Mouse (Mus musculus): ENCODE data around the gene 1600014C23Rik.

1600014C23Rik gene

GRCm38 (mm10) chr17:45727983-45728723 is 5.5 kb downstream of the 1600014C23Rik start:
- no peak for DNase-seq (ENCODE audit: extremely low read depth, insufficient read length, low spot score)

DNA sequence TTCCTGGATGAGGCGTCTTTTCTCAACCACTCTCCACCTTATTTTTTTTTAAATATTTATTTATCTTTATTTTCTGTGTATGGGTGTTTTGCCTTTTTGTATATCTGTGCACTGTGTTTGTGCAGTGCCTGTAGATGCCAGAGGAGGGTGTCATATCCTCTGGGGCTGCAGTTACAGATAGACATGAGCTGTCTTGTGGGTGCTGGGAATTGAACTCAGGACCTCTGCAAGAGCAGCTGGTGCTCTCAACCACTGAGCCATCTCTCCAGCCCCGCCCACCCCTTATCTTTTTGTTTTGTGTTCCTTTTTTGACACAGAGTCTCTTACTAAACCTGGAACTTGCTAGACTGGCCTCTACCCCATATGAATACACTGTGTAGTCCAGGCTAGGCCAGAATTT is 6.2 kb downstream of the 1600014C23Rik start:
- DNase-seq (ENCODE audit: extremely low read depth, insufficient read length, low spot score), result no peak

- no peak for DNase-seq (ENCODE audit: extremely low read depth, insufficient read length, low spot score)
Observed at GRCm38 (mm10) chr17:45726249-45726648, 7.4 kb downstream of the 1600014C23Rik start.

- DNase-seq (ENCODE audit: extremely low read depth, insufficient read length, low spot score), result no peak
Observed at GRCm38 (mm10) chr17:45724574-45724921, 9.1 kb downstream of the 1600014C23Rik start.

DNA sequence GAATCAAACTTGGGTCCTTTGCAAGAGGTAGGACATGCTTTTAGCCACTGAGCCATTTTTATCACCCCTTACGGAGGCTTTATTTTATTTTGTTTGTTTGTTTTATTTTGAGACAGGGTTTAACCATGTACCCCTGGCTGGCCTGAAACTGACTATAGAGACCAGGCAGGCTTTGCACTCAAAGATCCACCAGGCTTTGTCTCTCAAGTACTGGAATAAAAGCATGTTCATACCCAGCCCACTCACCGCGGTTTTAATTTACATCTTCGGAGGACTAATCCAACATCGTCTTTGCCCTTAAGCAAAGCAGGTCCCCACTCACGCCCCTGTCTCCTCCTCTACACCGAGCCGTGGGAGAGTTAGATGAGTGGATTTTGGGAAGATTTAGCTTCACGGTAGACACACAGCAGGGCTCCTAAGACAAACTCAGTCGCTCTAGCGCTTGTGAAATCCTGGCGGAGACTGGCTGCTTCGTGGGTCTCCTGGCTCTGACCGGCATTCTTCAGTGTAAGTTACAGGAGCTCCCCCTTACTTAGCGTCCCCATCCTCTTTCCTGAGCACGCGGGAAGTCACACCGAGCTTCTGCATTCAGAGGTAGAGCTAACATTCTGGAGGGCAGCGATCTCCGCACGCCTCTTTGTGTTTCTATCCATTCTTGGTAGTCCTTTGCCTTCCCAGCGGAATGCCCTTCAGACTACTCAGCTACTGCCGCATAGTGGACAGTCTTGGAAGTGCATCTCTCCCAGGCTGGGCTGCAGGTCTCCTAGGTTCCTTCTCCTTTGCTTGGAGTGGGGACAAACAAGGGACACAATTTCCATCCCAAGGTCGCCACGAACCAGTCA is 9.7 kb downstream of the 1600014C23Rik start:
- no peak for DNase-seq (ENCODE audit: extremely low read depth, insufficient read length, low spot score)

DNA sequence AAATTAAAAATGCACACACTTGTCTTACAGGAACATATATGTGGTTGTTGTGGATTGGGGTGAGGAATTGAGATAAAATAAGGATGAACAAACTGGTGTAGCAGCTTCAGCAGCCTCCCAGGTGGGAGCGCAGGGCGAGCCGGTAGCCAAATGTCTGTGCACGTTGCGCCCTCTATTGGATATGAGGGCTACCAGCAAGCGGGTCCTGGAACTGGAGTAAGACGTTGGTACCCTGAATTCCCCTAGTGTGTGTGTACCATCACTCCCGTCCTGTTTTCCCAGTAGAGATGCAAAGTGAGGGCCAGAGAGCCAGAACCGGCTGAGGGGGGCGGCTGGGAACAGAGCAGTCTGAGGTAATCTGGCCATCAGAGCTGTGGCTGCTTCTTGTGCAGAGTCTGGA is 15.3 kb downstream of the 1600014C23Rik start:
- DNase-seq (ENCODE audit: extremely low read depth, insufficient read length, low spot score), result peak; percentile 39

- no peak for DNase-seq (ENCODE audit: extremely low read depth, insufficient read length, low spot score)
Observed at GRCm38 (mm10) chr17:45711525-45711924, 22.1 kb downstream of the 1600014C23Rik start.

DNA sequence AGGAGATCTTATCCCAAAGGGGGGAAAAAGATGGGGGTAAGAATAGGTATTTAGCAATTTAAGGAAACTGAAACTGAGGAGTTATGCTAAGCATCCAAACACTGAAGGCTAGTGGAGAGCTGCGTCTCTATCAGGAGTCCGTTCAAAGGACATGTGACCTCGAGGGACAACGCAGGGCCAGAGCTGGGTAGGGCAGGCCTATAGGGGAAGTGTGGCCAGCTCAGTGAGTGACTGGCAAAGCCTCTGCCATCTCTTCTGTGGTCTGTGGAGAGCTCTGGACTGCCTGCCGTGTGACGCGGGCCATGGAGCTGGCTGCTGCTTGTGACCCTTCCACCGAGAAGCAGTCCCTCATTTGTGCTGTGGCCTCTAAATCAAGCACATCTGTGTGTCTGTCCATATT is 23.2 kb downstream of the 1600014C23Rik start:
- no peak for DNase-seq (ENCODE audit: extremely low read depth, insufficient read length, low spot score)

- no peak for DNase-seq (ENCODE audit: extremely low read depth, insufficient read length, low spot score)
Observed at GRCm38 (mm10) chr17:45709829-45710228, 23.8 kb downstream of the 1600014C23Rik start.

- no peak for DNase-seq (ENCODE audit: extremely low read depth, insufficient read length, low spot score)
Observed at GRCm38 (mm10) chr17:45708179-45708578, 25.5 kb downstream of the 1600014C23Rik start.

GRCm38 (mm10) chr17:45707376-45707775 is 26.3 kb downstream of the 1600014C23Rik start:
- DNase-seq (ENCODE audit: extremely low read depth, insufficient read length, low spot score), result no peak

DNA sequence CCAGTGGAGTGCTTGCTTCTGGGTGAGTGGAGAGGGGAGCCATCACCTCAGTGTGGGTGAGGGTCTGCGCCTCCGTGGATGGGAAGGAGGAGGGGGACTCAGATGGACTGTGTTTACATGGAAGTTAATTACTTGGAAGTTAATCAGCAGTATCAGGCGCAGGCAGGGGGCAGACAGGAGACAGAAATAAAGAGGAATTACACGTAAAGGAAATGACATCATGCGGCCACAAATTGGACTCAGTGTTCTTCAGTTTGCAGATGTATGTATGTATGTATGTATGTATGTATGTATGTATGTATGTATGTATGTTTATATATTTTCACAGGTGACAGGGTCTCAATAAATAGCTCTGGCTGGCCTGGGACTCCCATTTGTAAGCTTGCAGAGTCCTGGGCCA is 26.8 kb downstream of the 1600014C23Rik start:
- DNase-seq (ENCODE audit: extremely low read depth, insufficient read length, low spot score), result no peak

DNA sequence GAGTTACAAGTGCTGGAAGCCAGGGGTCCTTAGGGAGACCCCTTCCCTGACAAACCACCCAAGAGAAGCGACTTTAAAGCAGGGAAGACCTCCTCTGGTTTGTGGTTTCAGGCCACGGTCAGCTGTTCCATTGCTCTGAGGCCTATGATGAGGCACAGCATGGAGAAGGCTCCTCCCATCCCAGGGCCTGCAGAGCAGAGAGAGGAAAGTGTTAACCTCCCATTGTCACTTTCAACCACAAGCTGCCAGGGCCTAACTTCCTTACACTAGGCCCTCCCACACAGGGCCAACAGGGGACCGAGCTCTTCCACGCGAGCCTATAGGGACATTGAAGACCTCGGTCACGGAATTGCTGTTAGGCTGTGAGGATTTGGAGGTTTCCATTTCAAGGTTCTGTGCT is 30.5 kb downstream of the 1600014C23Rik start:
- DNase-seq (ENCODE audit: extremely low read depth, insufficient read length, low spot score), result no peak

DNA sequence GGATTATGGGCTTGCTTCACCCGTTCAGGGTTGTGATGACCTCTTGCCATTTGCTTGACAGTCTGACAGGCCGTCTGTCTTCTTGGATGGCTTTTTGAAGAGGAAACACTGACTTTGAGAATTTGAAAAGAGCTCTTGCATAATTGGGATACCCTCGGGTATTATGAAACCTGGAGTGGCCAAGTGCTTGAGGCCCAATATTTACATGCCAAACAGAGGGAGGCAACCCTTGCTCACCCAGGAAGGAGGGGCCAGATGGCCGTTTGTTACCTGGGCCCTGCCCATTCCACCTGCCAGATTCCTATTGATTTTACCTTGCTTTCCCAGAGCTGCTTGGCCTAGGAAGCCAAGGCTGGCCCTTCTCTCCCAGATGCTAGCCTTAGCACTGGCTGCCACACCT is 31.4 kb downstream of the 1600014C23Rik start:
- no peak for DNase-seq (ENCODE audit: extremely low read depth, insufficient read length, low spot score)

DNA sequence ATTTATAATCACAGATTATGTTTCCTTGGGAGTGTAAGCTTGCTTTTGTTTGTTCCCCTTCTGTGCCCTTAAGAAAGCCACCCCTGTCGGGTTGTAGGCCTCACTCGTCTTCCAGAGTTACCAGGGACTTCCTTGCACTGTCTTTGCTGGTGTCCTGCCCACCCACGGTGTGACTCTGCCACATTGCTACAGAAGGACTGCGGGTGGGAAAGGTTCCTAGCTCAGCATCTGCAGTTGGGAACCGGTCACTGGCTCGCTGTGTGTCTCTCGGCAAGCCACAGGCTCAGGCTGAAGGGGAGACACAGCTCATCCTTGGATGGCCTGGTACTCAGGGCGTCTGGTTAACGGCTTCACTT is 32.4 kb downstream of the 1600014C23Rik start:
- no peak for DNase-seq (ENCODE audit: extremely low read depth, insufficient read length, low spot score)

GRCm38 (mm10) chr17:45700496-45701235 is 33.0 kb downstream of the 1600014C23Rik start:
- no peak for DNase-seq (ENCODE audit: extremely low read depth, insufficient read length, low spot score)

- DNase-seq (ENCODE audit: extremely low read depth, insufficient read length, low spot score), result no peak
Observed at GRCm38 (mm10) chr17:45699039-45699740, 34.5 kb downstream of the 1600014C23Rik start.

- DNase-seq (ENCODE audit: extremely low read depth, insufficient read length, low spot score), result no peak
Observed at GRCm38 (mm10) chr17:45698368-45698767, 35.3 kb downstream of the 1600014C23Rik start.

DNA sequence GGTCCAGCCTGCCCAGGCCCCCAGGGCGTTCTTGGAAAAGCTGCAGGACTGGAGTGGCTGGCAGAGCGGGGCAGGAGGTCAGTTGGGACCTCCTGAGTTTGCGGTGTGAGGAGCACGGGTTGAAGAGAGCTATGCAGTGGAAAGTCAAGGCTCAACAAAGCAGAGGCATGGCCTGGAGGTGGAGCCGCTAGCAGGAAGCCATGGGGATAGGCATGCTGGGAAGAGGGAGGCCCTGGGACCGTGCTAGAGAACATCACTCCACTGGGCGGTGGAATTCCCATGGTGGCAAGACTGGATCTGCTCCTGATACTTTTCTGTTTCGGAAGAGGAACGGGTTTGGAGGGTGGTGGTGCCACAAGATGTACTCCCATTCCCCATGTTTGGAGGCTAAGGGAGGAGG is 36.7 kb downstream of the 1600014C23Rik start:
- no peak for DNase-seq (ENCODE audit: extremely low read depth, insufficient read length, low spot score)

- peak; percentile 79 for DNase-seq (ENCODE audit: extremely low read depth, insufficient read length, low spot score)
Observed at GRCm38 (mm10) chr17:45695227-45696120, 38.2 kb downstream of the 1600014C23Rik start.

All from 3134 (cell line).